In the genomic region with DNA sequence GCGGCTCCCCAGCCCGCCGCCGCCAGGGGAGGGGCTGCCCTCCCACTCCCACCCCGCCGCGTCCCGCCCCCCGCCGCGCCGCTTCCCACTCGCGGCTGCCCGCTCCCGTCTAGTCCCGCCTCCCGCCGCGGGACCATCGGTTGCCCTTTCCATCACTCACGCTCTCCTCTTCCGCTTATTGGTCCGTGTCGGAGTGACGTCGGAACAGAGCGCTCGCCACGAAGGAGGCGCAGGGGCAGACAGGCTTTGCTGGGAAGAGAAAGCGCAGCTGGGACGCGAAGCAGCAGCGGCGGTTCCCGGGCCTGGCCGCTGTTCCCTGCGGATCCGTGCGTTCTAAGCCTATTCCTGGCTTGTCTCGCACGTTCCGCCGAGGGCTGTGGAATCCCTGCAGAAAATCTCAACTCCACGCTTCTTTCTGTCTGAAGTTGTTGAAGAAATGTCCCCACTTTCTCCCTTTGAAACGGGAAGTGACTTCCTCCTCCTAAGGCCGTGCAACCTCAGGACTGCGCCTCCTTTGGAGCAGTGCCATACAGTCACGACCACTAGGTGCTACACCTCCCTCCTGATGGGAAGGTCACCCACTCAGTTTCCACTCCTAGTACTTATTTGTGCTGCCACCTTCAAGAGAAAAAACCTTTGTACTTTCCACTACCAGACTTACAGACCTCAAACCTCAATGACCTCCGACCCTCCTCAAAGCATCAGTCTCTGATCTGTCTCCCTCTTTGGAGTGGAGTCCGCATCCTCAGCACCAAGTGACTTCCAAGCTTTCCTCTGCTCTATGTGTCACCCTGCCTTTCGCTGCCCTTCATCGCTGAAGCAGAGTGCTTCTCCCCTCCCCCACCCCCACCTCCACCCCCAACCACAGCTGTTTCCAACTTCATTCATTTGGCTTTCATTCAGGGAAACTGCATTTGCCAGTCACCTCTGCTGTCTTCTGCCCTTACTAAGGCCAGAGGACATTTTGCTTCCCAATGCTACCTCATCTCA, we compare ENCODE assay signal across 8 mouse cellular contexts. TPM values are rescaled to one million over a fixed set of nuclear protein-coding genes. Genes with fewer than 3 reads are reported as not detected.
DNase-seq lines count a peak whose midpoint lies in the region; ATAC-seq and TF ChIP-seq lines count a peak whose summit lies in the region.

A gene (minus strand): TSS at position 810 of the 990 bp plus-strand sequence.

- H3K4me1 ChIP-seq in hindbrain, embryonic 13.5 days (replicated peaks), result peaks cover 40% of the 10 kb centered on the region

- peak within 1 kb of the TSS; percentile 87 for H3K4me3 ChIP-seq in hindbrain, embryonic 13.5 days

- no peaks in the 10 kb centered on the region for H3K27me3 ChIP-seq in Patski
- H3K27me3 ChIP-seq in hindbrain, embryonic 13.5 days, result peaks cover 3% of the 10 kb centered on the region; the same call in 1 of the 2 replicates

- under 1% methylated on average over 47 of the region's 54 CpGs for WGBS in hindbrain, embryonic 13.5 days

- peak within 1 kb of the TSS; percentile 94 for H3K9ac ChIP-seq in hindbrain, embryonic 13.5 days

- H3K4me2 ChIP-seq in hindbrain, embryonic 13.5 days, result peak within 1 kb of the TSS; percentile 79

- H3K27ac ChIP-seq in hindbrain, embryonic 13.5 days, result peak within 1 kb of the TSS; percentile 95

- TF ChIP-seq CTCF in Patski (IDR thresholded peaks at IDR 0.05), result no peak

- POLR2A ChIA-PET in Patski (lab: Charles Lee), result interaction anchor here (1.0 kb wide), 1 partner anchor 110 kb away, joined by 4 read pairs; no protein-coding TSS in a partner anchor

- H3K36me3 ChIP-seq in hindbrain, embryonic 13.5 days, result no peaks in the 10 kb centered on the region

- H3K9me3 ChIP-seq in hindbrain, embryonic 13.5 days, result no peaks in the 10 kb centered on the region

- in situ Hi-C loops in Patski (cut with MboI; ENCODE audit: low pct_unique_long_range_greater_than_20kb), result no loop called here

- DNase-seq in Patski (ENCODE audit: low read depth, low spot score), result peak; percentile 60
- peak; percentile 95 to 97 for DNase-seq in cerebellum, postnatal 14 days
- DNase-seq in frontal cortex, postnatal 14 days (ENCODE audit: low spot score in 2 of 2), result peak; percentile 90 to 91
- DNase-seq in layer of hippocampus, postnatal 25 days (ENCODE audit: extremely low spot score in 1 of 2, low spot score in 1 of 2), result peak; percentile 83 to 84
- peak; percentile 97 for DNase-seq in lung, postnatal 25 days (ENCODE audit: low spot score)
- peak; percentile 94 for DNase-seq in retina, embryonic 14.5 days (ENCODE audit: low spot score)
- peak; percentile 85 to 97 for DNase-seq in urinary bladder, adult 18-20 months (ENCODE audit: low spot score in 2 of 2)

- ATAC-seq in Patski, result peak; percentile 97
- peak; percentile 99 for ATAC-seq in hindbrain, embryonic 13.5 days (ENCODE audit: low FRiP score)

- CTCF ChIA-PET in Patski (lab: Charles Lee), result no interaction called here

RNA-seq across cellular contexts. Expression of the gene that starts here (rescaled TPM):
- polyA plus RNA-seq in Patski (2021), result 24.3 TPM
- 57.7 and 58.5 TPM in 2 replicates for polyA plus RNA-seq in hindbrain, embryonic 13.5 days (2015; fragmentation: Nextera tagmentation; extraction: Ambion mirVana)
- 10 to 100 TPM; 22.8 to 24.4 TPM for total RNA-seq in layer of hippocampus, postnatal 25 days (2021)

Comparison
In these comparisons a context has a peak if more than half of its experiments do, and no peak if none do; other contexts are left out.
1. Peak in every context shown above with its lines: DNase-seq, ATAC-seq, H3K4me3 ChIP-seq and H3K27ac ChIP-seq.